Mouse (Mus musculus): ENCODE results near the gene Ppy. TPM values are rescaled to one million over a fixed set of nuclear protein-coding genes. Genes with fewer than 3 reads are reported as not detected.

The Ppy gene
- not detected in 2 replicates for polyA plus RNA-seq (2016; fragmentation: Nextera tagmentation; extraction: Ambion mirVana)

DNA sequence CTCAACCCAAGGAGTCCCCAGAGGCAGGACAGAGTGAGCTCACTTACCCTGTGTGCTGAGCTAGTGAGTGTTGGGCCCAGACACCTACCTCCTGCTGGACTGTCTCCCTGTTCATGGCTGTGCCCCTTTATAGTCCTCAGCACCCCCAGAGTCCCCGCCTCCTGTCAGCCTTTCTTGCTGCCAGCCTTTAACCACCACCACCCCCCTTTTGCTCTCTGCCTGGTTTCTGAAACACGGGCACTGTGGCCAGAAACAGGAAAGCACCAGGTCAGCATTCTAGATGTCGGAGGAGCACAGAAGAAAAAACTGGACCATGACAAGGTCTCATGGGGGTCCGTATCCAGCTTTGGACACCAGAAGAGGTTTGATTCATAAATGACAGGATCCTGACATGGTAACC is at the start of gene Ppy:
Ppy (minus strand) TSS at position 101 of the 400 bp plus-strand sequence.
- Histone ChIP-seq H3K4me2 (peak within 1 kb of the TSS; percentile 7; the same call in 1 of the 2 replicates), H3K9me3 (replicated peaks) (no peaks in the 10 kb centered on the region), H3K4me1 (peaks cover 39% of the 10 kb centered on the region), H3K36me3 (no peaks in the 10 kb centered on the region), H3K27ac (no peak within 1 kb of the TSS), H3K4me3 (no peak within 1 kb of the TSS), H3K9ac (no peak within 1 kb of the TSS), H3K27me3 (replicated peaks) (peaks cover 88% of the 10 kb centered on the region)
- ATAC-seq: no peak
- 59% methylated on average over 4 of the region's 4 CpGs for WGBS (ENCODE audit: insufficient replicate concordance)

DNA sequence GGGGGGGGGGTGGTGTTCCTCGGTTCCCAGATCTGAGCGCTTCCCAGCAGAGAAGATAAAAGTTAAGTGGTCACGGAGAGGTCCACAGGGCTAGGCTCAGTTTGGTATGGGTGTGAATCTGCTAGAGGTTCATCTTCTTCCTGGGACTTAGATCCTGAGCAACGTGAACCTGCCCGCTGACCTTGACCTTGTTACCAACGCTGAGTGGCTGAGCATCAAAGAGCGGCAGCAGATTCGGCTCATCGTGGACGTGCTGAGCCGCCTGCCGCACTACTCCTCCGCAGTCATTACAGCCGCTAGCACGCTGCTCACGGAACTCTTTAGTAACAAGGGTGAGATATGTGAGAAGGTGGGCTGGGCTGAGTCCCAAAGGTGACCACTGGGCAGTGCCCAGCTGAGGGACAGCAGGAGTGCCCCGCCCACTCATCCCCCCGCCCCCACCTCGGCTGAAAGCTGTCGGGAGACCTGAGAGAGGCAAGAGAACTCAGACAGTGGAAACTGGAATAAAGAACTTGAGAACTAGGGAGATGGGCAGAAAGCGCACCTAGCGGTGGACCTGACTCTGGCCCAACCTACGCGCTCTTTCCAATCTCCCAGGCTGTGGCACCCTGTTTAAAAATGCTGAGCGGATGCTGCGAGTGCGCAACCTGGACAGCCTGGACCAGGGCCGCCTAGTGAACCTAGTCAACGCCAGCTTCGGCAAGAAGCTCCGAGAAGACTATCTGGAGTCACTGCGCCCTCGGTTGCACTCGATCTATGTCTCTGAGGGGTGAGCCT is 46.3 kb upstream of the Ppy start:
- H3K27me3 ChIP-seq (replicated peaks): peaks cover 75% of the 10 kb centered on the region
- ATAC-seq: no peak
- peaks cover 11% of the 10 kb centered on the region for H3K36me3 ChIP-seq
- peak overlapping the region; percentile 58; the same call in 1 of the 2 replicates for H3K4me3 ChIP-seq
- H3K4me1 ChIP-seq: peaks cover 31% of the 10 kb centered on the region
- no peak overlapping the region for H3K27ac ChIP-seq
- WGBS (ENCODE audit: insufficient replicate concordance): 14% methylated on average over 34 of the region's 34 CpGs
- H3K9me3 ChIP-seq (replicated peaks): no peaks in the 10 kb centered on the region
- no peak overlapping the region for H3K9ac ChIP-seq
- H3K4me2 ChIP-seq: peak overlapping the region; percentile 77

DNA sequence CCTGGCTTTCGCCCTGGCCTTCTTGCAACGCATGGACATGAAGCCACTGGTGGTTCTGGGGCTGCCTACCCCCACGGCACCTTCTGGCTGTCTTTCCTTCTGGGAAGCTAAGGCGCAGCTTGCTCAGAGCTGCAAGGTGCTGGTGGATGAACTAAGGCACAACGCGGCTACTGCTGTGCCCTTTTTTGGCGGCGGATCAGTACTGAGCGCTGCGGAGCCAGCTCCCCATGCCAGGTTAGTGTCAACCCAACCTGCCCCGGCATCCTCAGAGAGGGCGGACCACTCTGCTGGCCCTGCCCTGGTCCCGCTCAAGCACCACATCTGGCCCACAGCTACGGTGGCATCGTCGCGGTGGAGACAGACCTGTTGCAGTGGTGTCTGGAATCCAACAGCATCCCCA is 45.4 kb upstream of the Ppy start:
- Histone ChIP-seq H3K4me2 (peak overlapping the region; percentile 77), H3K9ac (peak overlapping the region; percentile 57)
- no peak for ATAC-seq

DNA sequence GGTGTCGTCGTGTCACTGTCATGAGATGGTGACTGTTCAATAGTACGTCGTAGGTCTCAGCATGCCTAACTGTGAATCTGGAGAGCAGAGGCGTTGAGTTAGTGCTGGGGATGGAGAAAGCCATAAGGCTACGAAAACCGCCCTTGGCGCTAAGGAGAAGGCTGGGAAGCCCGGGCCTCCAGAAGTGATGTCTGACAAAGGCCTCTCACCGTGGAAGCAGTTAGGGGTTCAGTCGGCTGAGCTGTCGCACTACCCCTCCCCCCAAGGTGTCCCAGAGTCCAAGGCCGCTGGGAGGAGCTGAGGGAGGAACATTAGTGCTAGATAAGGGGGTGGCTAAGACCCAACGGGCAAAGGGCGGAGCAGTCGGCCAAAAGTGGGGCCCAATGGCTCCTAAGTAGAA is 44.9 kb upstream of the Ppy start:
- WGBS (ENCODE audit: insufficient replicate concordance): 3% methylated on average over 16 of the region's 16 CpGs
- Histone ChIP-seq H3K4me1 (peaks cover 31% of the 10 kb centered on the region), H3K36me3 (peaks cover 4% of the 10 kb centered on the region; the same call in 1 of the 2 replicates), H3K4me2 (peak overlapping the region; percentile 77), H3K27me3 (replicated peaks) (peaks cover 81% of the 10 kb centered on the region), H3K4me3 (peak overlapping the region; percentile 58), H3K27ac (peak overlapping the region; percentile 63; the same call in 1 of the 2 replicates), H3K9me3 (replicated peaks) (no peaks in the 10 kb centered on the region), H3K9ac (peak overlapping the region; percentile 57)
- ATAC-seq: peak; percentile 46; the same call in 1 of the 2 replicates

More for the DNA sequence above, 45.4 kb upstream of the Ppy start:
- peaks cover 4% of the 10 kb centered on the region; the same call in 1 of the 2 replicates for H3K36me3 ChIP-seq
- H3K9me3 ChIP-seq (replicated peaks): no peaks in the 10 kb centered on the region
- H3K27ac ChIP-seq: 0 out of 2 replicates have a peak overlapping the region, but pooled peaks have one; percentile 18
- peaks cover 81% of the 10 kb centered on the region for H3K27me3 ChIP-seq (replicated peaks)
- peaks cover 31% of the 10 kb centered on the region for H3K4me1 ChIP-seq
- H3K4me3 ChIP-seq: peak overlapping the region; percentile 58
- 9% methylated on average over 17 of the region's 17 CpGs for WGBS (ENCODE audit: insufficient replicate concordance)

DNA sequence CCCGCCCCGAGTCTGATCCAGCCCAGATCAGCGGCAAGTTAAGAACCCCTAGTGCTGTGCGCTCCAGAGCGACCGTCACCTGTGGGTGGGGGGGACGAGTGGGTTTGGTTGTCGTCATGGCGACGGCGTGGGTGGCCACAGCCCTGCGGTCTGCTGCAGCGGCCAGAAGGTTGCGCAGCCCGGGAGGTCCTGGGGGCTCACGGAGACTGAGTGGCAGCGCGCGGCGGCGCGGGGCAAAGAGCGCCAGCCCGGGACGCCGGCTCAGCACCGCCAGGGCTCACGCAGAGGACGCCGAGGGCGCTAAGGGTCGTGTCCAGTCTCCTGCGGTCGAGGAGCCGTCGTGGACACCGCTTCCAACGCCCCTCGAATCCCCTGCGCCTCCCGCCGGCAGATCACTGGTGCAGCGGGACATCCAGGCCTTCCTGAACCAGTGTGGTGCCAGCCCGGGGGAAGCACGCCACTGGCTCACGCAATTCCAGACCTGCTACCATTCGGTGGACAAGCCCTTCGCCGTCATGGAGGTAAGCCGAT is 44.4 kb upstream of the Ppy start, which contains the start of gene Nags:
Nags (plus strand) TSS at position 43 of the 531 bp plus-strand sequence.
- Histone ChIP-seq H3K9me3 (replicated peaks) (no peaks in the 10 kb centered on the region), H3K27me3 (replicated peaks) (peaks cover 81% of the 10 kb centered on the region), H3K4me3 (peak within 1 kb of the TSS; percentile 58), H3K4me2 (peak within 1 kb of the TSS; percentile 77), H3K36me3 (peaks cover 4% of the 10 kb centered on the region; the same call in 1 of the 2 replicates), H3K4me1 (peaks cover 31% of the 10 kb centered on the region), H3K27ac (peak within 1 kb of the TSS; percentile 63), H3K9ac (peak within 1 kb of the TSS; percentile 57)
- peak; percentile 13; the same call in 1 of the 2 replicates for ATAC-seq
- WGBS (ENCODE audit: insufficient replicate concordance): 3% methylated on average over 50 of the region's 50 CpGs

- peak overlapping the region; percentile 57; the same call in 1 of the 2 replicates for H3K9ac ChIP-seq
- peak; percentile 68; the same call in 1 of the 2 replicates for ATAC-seq
- H3K27me3 ChIP-seq (replicated peaks): peaks cover 81% of the 10 kb centered on the region
- H3K4me1 ChIP-seq: peaks cover 31% of the 10 kb centered on the region
- no peaks in the 10 kb centered on the region for H3K9me3 ChIP-seq (replicated peaks)
- H3K27ac ChIP-seq: no peak overlapping the region; the same call in 1 of the 2 replicates
- peaks cover 4% of the 10 kb centered on the region; the same call in 1 of the 2 replicates for H3K36me3 ChIP-seq
- peak overlapping the region; percentile 58 for H3K4me3 ChIP-seq
- 25% methylated on average over 13 of the region's 13 CpGs for WGBS (ENCODE audit: insufficient replicate concordance)
- H3K4me2 ChIP-seq: peak overlapping the region; percentile 77
These were observed 43.9 kb upstream of the Ppy start for GRCm38 (mm10) chr11:102144957-102145470.

- H3K4me1 ChIP-seq: peaks cover 29% of the 10 kb centered on the region
- H3K4me2 ChIP-seq: 0 out of 2 replicates have a peak overlapping the region, but pooled peaks have one; percentile 18
- no peak for ATAC-seq
- no peaks in the 10 kb centered on the region for H3K36me3 ChIP-seq
- no peak overlapping the region for H3K9ac ChIP-seq
- no peaks in the 10 kb centered on the region for H3K9me3 ChIP-seq (replicated peaks)
- H3K27ac ChIP-seq: peak overlapping the region; percentile 48; the same call in 1 of the 2 replicates
- H3K27me3 ChIP-seq (replicated peaks): peaks cover 60% of the 10 kb centered on the region
- no peak overlapping the region for H3K4me3 ChIP-seq
- WGBS (ENCODE audit: insufficient replicate concordance): 56% methylated on average over 7 of the region's 7 CpGs
These were observed 41.2 kb upstream of the Ppy start for GRCm38 (mm10) chr11:102142355-102142754.

- Histone ChIP-seq H3K9ac (no peak overlapping the region), H3K9me3 (replicated peaks) (no peaks in the 10 kb centered on the region), H3K4me1 (peaks cover 11% of the 10 kb centered on the region), H3K27ac (no peak overlapping the region), H3K27me3 (replicated peaks) (peaks cover 55% of the 10 kb centered on the region), H3K4me2 (no peak overlapping the region), H3K36me3 (no peaks in the 10 kb centered on the region), H3K4me3 (no peak overlapping the region)
- 2% methylated on average over 5 of the region's 5 CpGs for WGBS (ENCODE audit: insufficient replicate concordance)
- no peak for ATAC-seq
These were observed 39.4 kb upstream of the Ppy start for GRCm38 (mm10) chr11:102140508-102140907.

DNA sequence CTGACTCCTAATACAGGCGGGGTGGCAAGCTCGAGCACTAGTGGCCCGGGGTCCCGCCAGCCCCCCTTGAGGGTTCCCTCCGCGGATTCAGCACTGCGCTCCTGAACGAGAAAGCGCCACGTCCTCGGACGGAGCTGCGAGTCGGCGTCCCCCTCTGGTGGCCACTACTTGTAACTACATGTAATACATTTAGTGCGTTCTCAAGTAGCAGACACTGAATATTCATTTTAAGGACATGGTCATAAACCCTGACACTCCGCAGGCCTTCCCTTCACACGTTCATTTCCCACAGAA is 37.3 kb upstream of the Ppy start:
- Histone ChIP-seq H3K27me3 (replicated peaks) (peaks cover 53% of the 10 kb centered on the region), H3K9ac (no peak overlapping the region), H3K9me3 (replicated peaks) (no peaks in the 10 kb centered on the region), H3K27ac (no peak overlapping the region), H3K4me2 (peak overlapping the region; percentile 49), H3K36me3 (no peaks in the 10 kb centered on the region), H3K4me3 (peak overlapping the region; percentile 12; the same call in 1 of the 2 replicates), H3K4me1 (peaks cover 4% of the 10 kb centered on the region; the same call in 1 of the 2 replicates)
- WGBS (ENCODE audit: insufficient replicate concordance): under 1% methylated on average over 18 of the region's 18 CpGs
- no peak for ATAC-seq

DNA sequence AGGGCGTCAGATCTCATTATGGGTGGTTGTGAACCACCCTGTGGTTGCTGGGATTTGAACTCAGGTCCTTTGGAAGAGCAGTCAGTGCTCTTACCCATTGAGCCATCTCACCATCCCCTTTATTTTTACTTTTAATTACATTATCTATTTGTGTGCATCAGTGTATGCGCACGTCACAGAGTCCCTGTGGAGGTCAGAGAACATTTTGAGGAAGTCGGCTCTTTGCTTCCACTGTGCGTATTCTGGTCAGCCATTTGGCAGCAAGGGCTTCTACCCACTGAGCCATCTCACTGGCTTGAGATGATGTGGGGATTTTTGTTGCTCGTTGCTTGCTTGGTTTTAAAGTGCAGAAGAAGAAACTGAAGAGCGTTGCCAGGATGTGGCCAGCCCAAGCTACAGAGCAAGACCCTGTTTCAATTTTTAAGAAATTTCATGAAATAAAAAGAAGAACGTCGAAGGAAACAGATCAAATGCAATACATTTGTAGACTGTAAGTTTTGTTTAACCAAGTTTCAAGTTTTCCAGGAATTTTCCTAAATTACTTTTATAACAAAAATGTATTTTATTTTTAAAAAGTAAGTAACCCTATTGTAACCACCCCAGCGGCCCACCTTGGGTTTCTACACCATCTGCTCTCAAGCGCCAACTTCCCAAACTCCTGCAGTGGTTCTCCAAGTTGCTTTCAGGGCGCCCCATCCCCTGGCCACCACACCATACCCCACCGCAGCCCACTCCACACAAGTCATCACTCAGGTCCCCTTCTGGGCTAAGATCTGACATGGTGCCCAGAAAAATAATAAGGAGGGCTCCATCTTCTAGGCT is 36.7 kb upstream of the Ppy start:
- H3K27me3 ChIP-seq (replicated peaks): peaks cover 48% of the 10 kb centered on the region
- H3K36me3 ChIP-seq: no peaks in the 10 kb centered on the region
- no peaks in the 10 kb centered on the region for H3K9me3 ChIP-seq (replicated peaks)
- WGBS (ENCODE audit: insufficient replicate concordance): 26% methylated on average over 13 of the region's 13 CpGs
- H3K9ac ChIP-seq: no peak overlapping the region
- H3K4me3 ChIP-seq: peak overlapping the region; percentile 12; the same call in 1 of the 2 replicates
- peaks cover 4% of the 10 kb centered on the region; the same call in 1 of the 2 replicates for H3K4me1 ChIP-seq
- no peak for ATAC-seq
- H3K4me2 ChIP-seq: peak overlapping the region; percentile 49
- H3K27ac ChIP-seq: no peak overlapping the region

DNA sequence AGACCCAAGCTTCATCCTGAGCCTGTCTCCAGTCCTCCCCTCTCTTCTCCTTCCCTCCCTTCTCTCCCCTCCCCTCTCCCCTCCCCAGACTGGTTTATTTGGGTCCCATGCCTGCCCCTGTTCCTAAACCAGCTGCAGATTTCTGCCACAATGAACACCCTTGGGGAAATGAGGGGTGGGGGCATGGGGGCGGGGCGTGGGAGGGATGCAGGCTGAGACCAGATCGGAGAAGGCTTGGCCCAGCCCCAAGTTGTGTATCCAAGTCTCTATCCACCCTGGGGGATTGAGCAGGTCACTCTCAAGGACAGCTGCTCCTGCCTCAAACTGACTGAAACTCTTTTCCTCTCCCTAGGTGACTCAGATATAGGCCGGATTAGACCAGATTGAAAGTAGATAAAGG is 33.4 kb upstream of the Ppy start:
- Histone ChIP-seq H3K27ac (no peak overlapping the region), H3K4me2 (no peak overlapping the region), H3K9me3 (replicated peaks) (no peaks in the 10 kb centered on the region), H3K4me1 (peaks cover 22% of the 10 kb centered on the region), H3K27me3 (replicated peaks) (peaks cover 56% of the 10 kb centered on the region), H3K9ac (no peak overlapping the region), H3K36me3 (no peaks in the 10 kb centered on the region), H3K4me3 (no peak overlapping the region)
- no peak for ATAC-seq
- WGBS (ENCODE audit: insufficient replicate concordance): 25% methylated on average over 4 of the region's 4 CpGs
